Mouse (Mus musculus) gastrocnemius, postnatal 10 days (tissue): Measurements from ENCODE around the gene C1qbp. TPM values are rescaled to one million over a fixed set of nuclear protein-coding genes. Genes with fewer than 3 reads are reported as not detected.

Experiments
- DNase-seq: peaks from one replicate; pipeline ENCODE4 v3.0.0; 2021; ENCODE audit warnings: mixed read lengths
- total RNA-seq, 2 experiments: library from RNA; stranded (reverse); gene quantifications; 2 replicates each; pipeline ENCODE4 v1.2.3; 2021

Gene C1qbp
- total RNA-seq, 2 experiments from 2014 or later, result 158 to 183 TPM

- DNase-seq, result no peak
These were observed 8.9 kb downstream of the C1qbp start for GRCm38 (mm10) chr11:70973947-70974346.

- DNase-seq, result no peak
These were observed 10.2 kb downstream of the C1qbp start for GRCm38 (mm10) chr11:70972586-70972985.

- no peak for DNase-seq
These were observed 12.0 kb downstream of the C1qbp start for GRCm38 (mm10) chr11:70970560-70971540.

DNA sequence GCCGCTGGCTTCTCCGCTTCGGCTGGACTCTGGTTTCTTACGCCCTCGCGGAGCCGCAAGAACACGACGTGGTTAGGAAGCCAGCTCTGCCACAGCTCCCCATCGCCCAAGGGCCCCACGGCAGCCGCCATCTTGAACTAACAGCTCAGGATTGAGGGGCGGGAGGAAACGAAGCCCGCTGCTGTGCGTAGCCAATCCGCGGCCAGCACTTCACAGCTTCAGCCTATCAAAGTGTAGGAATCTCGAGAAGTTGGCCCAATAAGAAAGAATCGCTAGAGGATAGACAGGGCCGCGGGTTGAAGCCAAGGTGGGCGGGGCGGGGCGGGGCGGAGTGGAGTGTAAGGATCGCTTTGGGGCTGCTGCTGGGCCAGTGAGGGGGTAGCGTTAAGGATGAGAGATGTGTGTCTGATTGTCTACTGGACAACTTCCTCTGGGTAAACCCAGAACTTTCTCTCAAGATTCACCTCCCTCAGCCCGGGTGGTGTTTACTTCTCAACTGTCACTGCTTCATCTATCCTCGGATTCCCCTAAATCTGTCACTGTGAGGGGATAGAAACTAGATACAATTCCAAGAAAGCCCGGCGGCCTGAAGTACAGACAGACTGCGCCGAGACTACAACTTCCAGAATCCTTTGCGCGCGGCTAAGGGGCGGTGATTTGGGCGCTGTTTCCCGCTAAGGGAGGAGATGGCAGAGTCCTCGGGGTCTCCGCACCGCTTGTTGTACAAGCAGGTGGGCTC, 12.8 kb downstream of the C1qbp start, which contains the start of the genes Nup88 and Rpain:
Gene Nup88, minus strand, starts transcription at position 153 of the 739 bp plus-strand sequence.
Gene Rpain, plus strand, starts transcription at position 393 of the 739 bp plus-strand sequence.
- DNase-seq, result peak; percentile 85

- no peak for DNase-seq
These were observed 13.5 kb downstream of the C1qbp start for GRCm38 (mm10) chr11:70969271-70969794.

DNA sequence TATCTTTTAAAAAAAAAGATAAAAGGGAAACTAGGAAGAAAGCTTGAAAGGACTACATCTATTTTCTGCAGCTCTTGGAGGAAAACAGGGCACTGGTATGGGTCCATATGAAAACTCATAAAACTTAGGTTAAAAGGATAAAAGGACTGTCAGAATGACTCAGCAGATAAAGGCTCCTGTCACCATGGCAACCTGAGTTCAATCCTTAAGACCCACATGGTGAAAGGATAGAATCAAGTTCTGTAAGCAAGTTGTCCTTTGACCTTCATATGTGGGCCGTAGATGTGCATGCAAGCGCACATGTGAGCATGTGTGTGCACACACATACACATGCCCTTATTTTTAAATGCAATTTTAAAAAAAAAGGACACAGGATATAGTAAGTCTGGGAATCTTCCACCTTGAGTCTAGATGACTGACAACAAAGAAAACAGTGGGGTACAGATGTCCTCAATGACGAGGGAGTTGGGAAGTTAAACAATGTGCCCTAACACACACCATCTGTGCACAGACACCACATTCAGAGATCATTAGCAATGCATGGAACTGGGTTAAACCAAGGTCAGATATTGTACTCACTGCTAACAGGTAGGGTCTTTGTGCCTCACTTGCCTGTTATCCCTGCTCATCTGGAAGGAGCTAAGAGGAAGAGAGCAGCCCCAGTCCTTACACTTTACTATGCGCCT, 18.5 kb downstream of the C1qbp start:
- no peak for DNase-seq

GRCm38 (mm10) chr11:70960786-70961554, 21.9 kb downstream of the C1qbp start:
- DNase-seq, result no peak

DNA sequence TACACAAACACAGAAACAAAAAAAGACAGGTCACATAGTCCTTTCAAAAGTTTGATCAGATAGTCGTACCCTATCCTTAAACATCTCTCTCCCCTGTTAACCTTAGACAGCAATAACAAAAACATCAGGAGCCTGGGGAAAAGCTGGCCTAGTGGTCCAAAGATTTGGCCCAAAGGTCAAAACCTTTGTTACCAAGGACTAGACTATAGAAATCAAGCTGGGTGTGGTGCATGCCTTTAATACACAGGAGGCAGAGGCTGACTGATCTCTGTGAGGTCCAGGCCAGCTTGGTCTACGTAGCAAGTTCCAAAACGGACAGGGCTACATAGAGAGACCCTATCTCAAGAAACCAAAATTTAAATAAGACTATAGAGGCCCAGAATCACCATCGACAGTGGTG, 28.1 kb downstream of the C1qbp start:
- DNase-seq, result no peak

- DNase-seq, result no peak
These were observed 37.6 kb downstream of the C1qbp start for GRCm38 (mm10) chr11:70944935-70945817.

DNA sequence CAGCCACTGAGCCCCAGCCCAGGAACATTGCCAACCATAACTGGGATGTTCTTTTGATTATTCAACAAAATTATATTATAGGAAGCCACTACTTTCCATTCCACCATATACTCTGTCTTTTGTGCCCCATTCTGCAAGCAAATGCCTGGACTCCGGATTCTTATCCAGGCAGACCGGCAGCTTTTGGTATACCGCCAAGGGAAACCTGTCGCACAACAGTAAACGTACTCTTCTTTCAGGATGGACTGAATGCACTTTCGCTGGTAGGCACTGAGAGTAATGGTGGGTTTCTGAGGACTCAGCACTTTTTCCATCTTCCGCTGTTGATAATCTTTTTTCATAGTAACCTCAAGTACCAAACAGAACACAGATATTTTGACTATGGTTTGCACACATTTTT, 39.2 kb downstream of the C1qbp start:
- DNase-seq, result no peak

DNA sequence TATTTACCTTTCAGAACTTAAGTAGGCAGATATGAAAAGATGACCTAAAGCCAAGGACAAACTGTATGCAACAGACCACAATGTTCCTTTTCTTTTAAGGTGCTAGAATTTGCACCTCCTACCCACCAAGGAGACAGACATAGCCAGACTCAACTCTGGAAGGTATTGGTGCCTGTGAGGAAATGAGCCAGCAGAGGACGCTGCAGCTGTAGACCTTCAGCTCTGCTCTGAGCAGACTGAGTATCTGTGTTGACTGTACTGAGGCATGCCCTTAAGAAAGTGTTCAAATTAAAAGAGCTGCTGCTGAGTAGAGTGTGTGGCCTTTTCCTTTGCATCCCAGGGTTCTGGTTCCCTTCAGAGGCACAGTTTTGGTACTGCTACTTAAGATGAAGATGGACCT, 40.2 kb downstream of the C1qbp start:
- DNase-seq, result no peak

- no peak for DNase-seq
These were observed 47.5 kb downstream of the C1qbp start for GRCm38 (mm10) chr11:70935316-70935715.

DNA sequence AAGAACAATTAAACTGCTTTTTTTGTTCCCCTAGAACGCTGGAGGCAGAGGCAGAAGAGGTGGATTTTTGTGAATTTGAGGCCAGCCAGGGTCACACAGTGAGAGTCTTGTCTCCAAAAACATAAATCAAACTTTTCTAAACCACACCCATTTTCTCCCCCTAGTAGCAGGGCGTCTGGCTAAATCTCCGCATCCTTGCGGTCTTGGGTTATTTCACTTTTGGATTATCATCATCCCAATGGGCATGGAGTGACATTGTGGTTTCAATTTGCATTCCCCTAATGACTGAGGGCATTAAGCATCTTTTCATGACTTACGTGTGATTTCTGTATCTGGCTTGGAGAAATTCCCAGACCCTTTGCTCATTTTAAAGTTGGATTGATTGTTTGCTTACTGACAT, 51.4 kb downstream of the C1qbp start:
- no peak for DNase-seq

Other genes with a start within 250 kb of the C1qbp start
- gene Zfp3, start 218.8 kb downstream of the C1qbp start, total RNA-seq, result 10 to 100 TPM; 11.6 to 12.4 TPM
- not detected for gene Scimp, start 170.4 kb downstream of the C1qbp start, total RNA-seq
- gene Rabep1, start 138.2 kb downstream of the C1qbp start, total RNA-seq, result 10 to 100 TPM; 27.5 to 30.4 TPM
- 10 to 100 TPM; 50.1 to 52.0 TPM for gene Nup88, start 13.1 kb downstream of the C1qbp start, total RNA-seq
- gene Rpain, start 12.8 kb downstream of the C1qbp start, total RNA-seq, result 10 to 100 TPM; 14.0 to 15.3 TPM
- 10 to 100 TPM; 10.7 to 13.3 TPM for gene Dhx33, start 21.4 kb upstream of the C1qbp start, total RNA-seq
- gene Mis12, start 36.6 kb upstream of the C1qbp start, total RNA-seq, result 1 to 10 TPM; 5.4 to 8.2 TPM
- 10 to 100 TPM; 15.2 to 17.4 TPM for gene Derl2, start 36.8 kb upstream of the C1qbp start, total RNA-seq
- 1 to 10 TPM; 4.0 to 5.5 TPM for gene 6330403K07Rik, start 50.5 kb upstream of the C1qbp start, total RNA-seq
- under 1 TPM; 0.31 to 0.43 TPM for gene Nlrp1a, start 161.7 kb upstream of the C1qbp start, total RNA-seq
- gene Nlrp1b, start 247.7 kb upstream of the C1qbp start, total RNA-seq, result under 1 TPM; 0.09 to 0.14 TPM